Mouse (Mus musculus): ENCODE results near the gene Krt23.
A peak's percentile ranks its signal among the peaks of the same experiment; 100 is the strongest.

Krt23 gene

GRCm38 (mm10) chr11:99492733-99493573, at the start of gene Krt23:
TSS of gene Krt23 (minus strand) at chr11:99493137.
- no peak for DNase-seq

GRCm38 (mm10) chr11:99539721-99540120, 46.8 kb upstream of the Krt23 start:
- DNase-seq: peak; percentile 94

GRCm38 (mm10) chr11:99521288-99521860, 28.4 kb upstream of the Krt23 start, which contains the start of gene Krt39:
TSS of gene Krt39 (minus strand) at chr11:99521338.
- DNase-seq: no peak

GRCm38 (mm10) chr11:99514098-99514497, 21.2 kb upstream of the Krt23 start:
- no peak for DNase-seq

GRCm38 (mm10) chr11:99500095-99500805, 7.3 kb upstream of the Krt23 start:
- DNase-seq: no peak

GRCm38 (mm10) chr11:99496460-99496859, 3.5 kb upstream of the Krt23 start:
- DNase-seq: no peak

GRCm38 (mm10) chr11:99494741-99495140, 1.8 kb upstream of the Krt23 start:
- no peak for DNase-seq

- DNase-seq: no peak
These were observed 575 bp upstream of the Krt23 start for GRCm38 (mm10) chr11:99493574-99493850.

GRCm38 (mm10) chr11:99491040-99491439, 1.9 kb downstream of the Krt23 start:
- DNase-seq: no peak

- DNase-seq: no peak
These were observed 2.3 kb downstream of the Krt23 start for GRCm38 (mm10) chr11:99490624-99491023.

- no peak for DNase-seq
These were observed 3.7 kb downstream of the Krt23 start for GRCm38 (mm10) chr11:99489233-99489632.

- DNase-seq: no peak
These were observed 18.0 kb downstream of the Krt23 start for GRCm38 (mm10) chr11:99474981-99475380.

GRCm38 (mm10) chr11:99473433-99473832, 19.5 kb downstream of the Krt23 start:
- no peak for DNase-seq

GRCm38 (mm10) chr11:99472405-99472804, 20.5 kb downstream of the Krt23 start:
- DNase-seq: no peak

GRCm38 (mm10) chr11:99471946-99472345, 21.0 kb downstream of the Krt23 start:
- no peak for DNase-seq

- DNase-seq: no peak
These were observed 23.7 kb downstream of the Krt23 start for GRCm38 (mm10) chr11:99469228-99469627.

- no peak for DNase-seq
These were observed 24.4 kb downstream of the Krt23 start for GRCm38 (mm10) chr11:99468566-99468965.

GRCm38 (mm10) chr11:99466316-99466715, 26.6 kb downstream of the Krt23 start:
- no peak for DNase-seq

- DNase-seq: peak; percentile 86
These were observed 28.1 kb downstream of the Krt23 start for GRCm38 (mm10) chr11:99464836-99465235.

GRCm38 (mm10) chr11:99463155-99463554, 29.8 kb downstream of the Krt23 start:
- peak; percentile 82 for DNase-seq

- DNase-seq: no peak
These were observed 31.2 kb downstream of the Krt23 start for GRCm38 (mm10) chr11:99461736-99462135.

- DNase-seq: no peak
These were observed 34.0 kb downstream of the Krt23 start for GRCm38 (mm10) chr11:99458887-99459286.

GRCm38 (mm10) chr11:99454759-99455158, 38.2 kb downstream of the Krt23 start:
- DNase-seq: no peak

- DNase-seq: no peak
These were observed 38.9 kb downstream of the Krt23 start for GRCm38 (mm10) chr11:99454044-99454443.

All from retina, postnatal 1 day (tissue).